Mouse (Mus musculus) spleen, adult 2 months (tissue): ENCODE measurements around the gene Stx17. TPM values are rescaled to one million over a fixed set of nuclear protein-coding genes. Genes with fewer than 3 reads are reported as not detected.

Source experiments
- DNase-seq, 2 experiments: peaks; one replicate each; pipeline versions ENCODE4 v3.0.0 to v3.0.0-alpha.2; 2012 to 2021; ENCODE audit warnings: low spot score in 2 of 2, low read depth in 1 of 2
- H3K27ac ChIP-seq: fragments of 200-500 bp; 2 replicates; pipeline ENCODE4 v1.5.1; 2012; ENCODE audit warnings: low read length, inconsistent platforms; ENCODE audit not compliant: insufficient read depth
- H3K27me3 ChIP-seq: fragments of 200-500 bp; 2 replicates; pipeline ENCODE4 v1.6.1; 2012; ENCODE audit warnings: mild to moderate bottlenecking, moderate library complexity, low read length, inconsistent platforms; ENCODE audit not compliant: control insufficient read depth, insufficient read depth
- H3K36me3 ChIP-seq: fragments of 200-500 bp; 2 replicates; pipeline ENCODE4 v1.6.1; 2012; ENCODE audit warnings: mild to moderate bottlenecking, low read length, inconsistent platforms; ENCODE audit not compliant: control insufficient read depth, insufficient read depth
- H3K4me1 ChIP-seq: fragments of 200-500 bp; 2 replicates; pipeline ENCODE4 v1.6.1; 2011; ENCODE audit warnings: inconsistent platforms; ENCODE audit not compliant: control insufficient read depth, insufficient read depth, insufficient read length
- H3K4me3 ChIP-seq: fragments of 200-500 bp; 2 replicates; pipeline ENCODE4 v1.5.1; 2011; ENCODE audit warnings: mild to moderate bottlenecking, inconsistent platforms; ENCODE audit not compliant: insufficient read depth, insufficient read length; ENCODE audit errors: extremely low read depth
- CTCF ChIP-seq: fragments of 200-500 bp; IDR thresholded peaks from 2 replicates; pipeline ENCODE4 v1.5.1; 2011; ENCODE audit warnings: mild to moderate bottlenecking, inconsistent platforms; ENCODE audit not compliant: insufficient read depth, insufficient read length, insufficient replicate concordance; ENCODE audit errors: extremely low read depth
- POLR2A ChIP-seq: fragments of 200-500 bp; IDR thresholded peaks from 2 replicates; pipeline ENCODE4 v1.6.1; 2011; ENCODE audit warnings: low read depth, low read length, inconsistent platforms
- WGBS: fragments of 180-500 bp; shearing (Covaris S2); methylation state at CpG from one replicate; pipeline ENCODE4 v1.1.7; 2018; 5-methylcytosine and 5-hydroxymethylcytosine counted together
- polyA plus RNA-seq: library from polyadenylated mRNA; depleted of rRNA; stranded (reverse); fragments of >200 nt; gene quantifications from 2 replicates; pipeline ENCODE4 v1.2.3, GENCODE M21; 2012

The Stx17 gene
- polyA plus RNA-seq, 1 experiment = 4.0 TPM

- H3K36me3 ChIP-seq = peaks cover 7% of the 10 kb centered on the region
- no peak for DNase-seq
- H3K4me1 ChIP-seq = no peaks in the 10 kb centered on the region
- TF ChIP-seq CTCF (no peak), POLR2A (no peak)
- H3K27me3 ChIP-seq = no peaks in the 10 kb centered on the region
- WGBS = 90% methylated on average over 4 of the region's 4 CpGs
- no peak overlapping the region for H3K4me3 ChIP-seq
- no peak overlapping the region for H3K27ac ChIP-seq
Observed at GRCm38 (mm10) chr4:48160386-48160785, 35.7 kb downstream of the Stx17 start.

GRCm38 (mm10) chr4:48163851-48164250 lies 39.1 kb downstream of the Stx17 start:
- Histone ChIP-seq H3K4me3 (no peak overlapping the region), H3K27me3 (no peaks in the 10 kb centered on the region), H3K27ac (no peak overlapping the region), H3K36me3 (peaks cover 11% of the 10 kb centered on the region), H3K4me1 (no peaks in the 10 kb centered on the region)
- no peak for DNase-seq
- TF ChIP-seq CTCF (no peak), POLR2A (no peak)
- WGBS = 81% methylated on average over 5 of the region's 5 CpGs

- no peak for TF ChIP-seq CTCF
- TF ChIP-seq POLR2A = no peak
- H3K27ac ChIP-seq = no peak overlapping the region
- H3K27me3 ChIP-seq = no peaks in the 10 kb centered on the region
- 96% methylated on average over 3 of the region's 3 CpGs for WGBS
- no peak overlapping the region for H3K4me3 ChIP-seq
- H3K4me1 ChIP-seq = no peaks in the 10 kb centered on the region
- H3K36me3 ChIP-seq = peaks cover 3% of the 10 kb centered on the region
- DNase-seq = no peak
Observed at GRCm38 (mm10) chr4:48175666-48176065, 51.0 kb downstream of the Stx17 start.

- H3K27me3 ChIP-seq = no peaks in the 10 kb centered on the region
- WGBS = 88% methylated on average over 2 of the region's 2 CpGs
- H3K4me1 ChIP-seq = no peaks in the 10 kb centered on the region
- H3K4me3 ChIP-seq = no peak overlapping the region
- TF ChIP-seq CTCF = no peak
- no peak for TF ChIP-seq POLR2A
- DNase-seq = no peak
- no peak overlapping the region for H3K27ac ChIP-seq
- peaks cover 13% of the 10 kb centered on the region for H3K36me3 ChIP-seq
Observed at GRCm38 (mm10) chr4:48180922-48181321, 56.2 kb downstream of the Stx17 start.

GRCm38 (mm10) chr4:48181366-48181765 lies 56.7 kb downstream of the Stx17 start:
- DNase-seq = no peak
- 92% methylated on average over 6 of the region's 6 CpGs for WGBS
- Histone ChIP-seq H3K27ac (no peak overlapping the region), H3K27me3 (no peaks in the 10 kb centered on the region), H3K36me3 (peaks cover 13% of the 10 kb centered on the region), H3K4me3 (no peak overlapping the region), H3K4me1 (no peaks in the 10 kb centered on the region)
- no peak for TF ChIP-seq CTCF
- TF ChIP-seq POLR2A = no peak

GRCm38 (mm10) chr4:48182115-48182806 lies 57.5 kb downstream of the Stx17 start:
- WGBS = 89% methylated on average over 8 of the region's 8 CpGs
- no peaks in the 10 kb centered on the region for H3K4me1 ChIP-seq
- DNase-seq = no peak
- no peak for TF ChIP-seq POLR2A
- no peak for TF ChIP-seq CTCF
- no peaks in the 10 kb centered on the region for H3K27me3 ChIP-seq
- no peak overlapping the region for H3K4me3 ChIP-seq
- H3K27ac ChIP-seq = no peak overlapping the region
- peaks cover 13% of the 10 kb centered on the region for H3K36me3 ChIP-seq

- no peaks in the 10 kb centered on the region for H3K27me3 ChIP-seq
- no peak for DNase-seq
- TF ChIP-seq CTCF = no peak
- no peak for TF ChIP-seq POLR2A
- WGBS = 88% methylated on average over 3 of the region's 3 CpGs
- H3K4me3 ChIP-seq = no peak overlapping the region
- peaks cover 19% of the 10 kb centered on the region for H3K36me3 ChIP-seq
- H3K4me1 ChIP-seq = no peaks in the 10 kb centered on the region
- no peak overlapping the region for H3K27ac ChIP-seq
Observed at GRCm38 (mm10) chr4:48197925-48198324, 73.2 kb downstream of the Stx17 start.
